In genomic region chr11:116281671-116282070, GRCm38 (mm10) we compare ENCODE assay signal across 8 mouse cellular contexts. TPM values are rescaled to one million over a fixed set of nuclear protein-coding genes. Genes with fewer than 3 reads are reported as not detected.
DNase-seq lines count a peak whose midpoint lies in the region; ATAC-seq and TF ChIP-seq lines count a peak whose summit lies in the region.
"Had no signal": no experiment of that assay in that cellular context is flagged by ENCODE, and none has a peak within 500 bp of the region (broad histone marks: within the 10 kb centered on the region; RNA-seq: fewer than 3 reads in every experiment).

No protein-coding gene starts in this region.

- peak overlapping the region; percentile 19 for H3K4me3 ChIP-seq in testis, adult 2 months (ENCODE audit: control insufficient read depth, low read depth, low read length)
- peak overlapping the region; percentile 36 for H3K4me3 ChIP-seq in hindbrain, embryonic 13.5 days
- H3K4me3 ChIP-seq in midbrain, embryonic 10.5 days: peak overlapping the region; percentile 46

- no peaks in the 10 kb centered on the region for H3K36me3 ChIP-seq in testis, adult 2 months (ENCODE audit: control insufficient read depth, insufficient read depth, low read length)
- no peaks in the 10 kb centered on the region for H3K36me3 ChIP-seq in hindbrain, embryonic 13.5 days
- no peaks in the 10 kb centered on the region for H3K36me3 ChIP-seq in midbrain, embryonic 10.5 days

- H3K9me3 ChIP-seq in hindbrain, embryonic 13.5 days: no peaks in the 10 kb centered on the region
- H3K9me3 ChIP-seq in midbrain, embryonic 10.5 days (replicated peaks): no peaks in the 10 kb centered on the region

- H3K27ac ChIP-seq in testis, adult 2 months (ENCODE audit: control insufficient read depth, insufficient read depth, low read depth, low read length): no peak overlapping the region
- H3K27ac ChIP-seq in hindbrain, embryonic 13.5 days: no peak overlapping the region
- H3K27ac ChIP-seq in midbrain, embryonic 10.5 days (replicated peaks): no peak overlapping the region

- peak overlapping the region; percentile 60 for H3K9ac ChIP-seq in hindbrain, embryonic 13.5 days

- TF ChIP-seq CTCF in testis, adult 2 months (IDR thresholded peaks at IDR 0.05; ENCODE audit: control insufficient read depth, insufficient read depth, insufficient replicate concordance, low read depth, low read length): no peak

- ATAC-seq in hindbrain, embryonic 13.5 days (ENCODE audit: low FRiP score): 0 out of 2 replicates have a peak, but pooled peaks have one; percentile 14
- ATAC-seq in CD4-positive, CD25-positive, alpha-beta regulatory T cell, adult 4 months: no peak

- H3K27me3 ChIP-seq in testis, adult 2 months (ENCODE audit: control insufficient read depth, insufficient read depth, low read length): no peaks in the 10 kb centered on the region
- peaks cover 67% of the 10 kb centered on the region for H3K27me3 ChIP-seq in hindbrain, embryonic 13.5 days
- H3K27me3 ChIP-seq in midbrain, embryonic 10.5 days (ENCODE audit: low read depth, poor library complexity, severe bottlenecking): peaks cover 66% of the 10 kb centered on the region

- H3K4me2 ChIP-seq in hindbrain, embryonic 13.5 days: peak overlapping the region; percentile 55

- no peak for TF ChIP-seq POLR2A in testis, adult 2 months (IDR thresholded peaks at IDR 0.05; ENCODE audit: control insufficient read depth, low read depth, low read length)

- peaks cover 6% of the 10 kb centered on the region for H3K4me1 ChIP-seq in testis, adult 2 months (ENCODE audit: control insufficient read depth, insufficient read depth, low read length)
- peaks cover 32% of the 10 kb centered on the region for H3K4me1 ChIP-seq in hindbrain, embryonic 13.5 days (replicated peaks)
- H3K4me1 ChIP-seq in midbrain, embryonic 10.5 days: peaks cover 23% of the 10 kb centered on the region

- WGBS in hindbrain, embryonic 13.5 days: 2% methylated on average over 18 of the region's 18 CpGs
- WGBS in midbrain, embryonic 10.5 days: 1% methylated on average over 18 of the region's 18 CpGs

- no peak for DNase-seq in testis, postnatal 14 days (ENCODE audit: low spot score)
- no peak for DNase-seq in midbrain, embryonic 10.5 days (ENCODE audit: low spot score)
- no peak for DNase-seq in layer of hippocampus, adult 8-10 months (ENCODE audit: low spot score in 2 of 2)
- DNase-seq in urinary bladder, postnatal 14 days (ENCODE audit: low spot score): no peak

RNA-seq across cellular contexts. Expression of gene Galr2, which starts 0.9 kb away (rescaled TPM):
- 0.59 and 0.78 TPM in 2 replicates for polyA plus RNA-seq in testis, adult 2 months (2012; rRNA removed)
- 0.27 and 0.56 TPM in 2 replicates for polyA plus RNA-seq in hindbrain, embryonic 13.5 days (2015; fragmentation: Nextera tagmentation; extraction: Ambion mirVana)
- polyA plus RNA-seq in midbrain, embryonic 10.5 days (2016; fragmentation: Nextera tagmentation; extraction: Ambion mirVana): 0.09 and 0.12 TPM in 2 replicates
- total RNA-seq in layer of hippocampus, adult 8-10 months (2022): not detected
- not detected for polyA plus RNA-seq in CD4-positive, CD25-positive, alpha-beta regulatory T cell, adult 4 months (2017; shearing (Covaris generic))
- total RNA-seq: layer of hippocampus, adult 18-20 months had no signal

RNA-seq across cellular contexts. Expression of gene Srp68, which starts 7.7 kb away (rescaled TPM):
- 49.3 and 49.9 TPM in 2 replicates for polyA plus RNA-seq in testis, adult 2 months (2012; rRNA removed)
- polyA plus RNA-seq in hindbrain, embryonic 13.5 days (2015; fragmentation: Nextera tagmentation; extraction: Ambion mirVana): 63.7 and 64.4 TPM in 2 replicates
- polyA plus RNA-seq in midbrain, embryonic 10.5 days (2016; fragmentation: Nextera tagmentation; extraction: Ambion mirVana): 96.1 and 106 TPM in 2 replicates
- total RNA-seq in layer of hippocampus, adult 8-10 months (2022): 10 to 100 TPM; 61.1 to 71.3 (median 66.1) TPM
- 10 to 100 TPM; 39.5 to 53.9 TPM for polyA plus RNA-seq in CD4-positive, CD25-positive, alpha-beta regulatory T cell, adult 4 months (2017; shearing (Covaris generic))

RNA-seq across cellular contexts. Expression of gene Exoc7, which starts 25.4 kb away (rescaled TPM):
- polyA plus RNA-seq in testis, adult 2 months (2012; rRNA removed): 40.3 and 45.3 TPM in 2 replicates
- polyA plus RNA-seq in hindbrain, embryonic 13.5 days (2015; fragmentation: Nextera tagmentation; extraction: Ambion mirVana): 94.4 and 97.5 TPM in 2 replicates
- polyA plus RNA-seq in midbrain, embryonic 10.5 days (2016; fragmentation: Nextera tagmentation; extraction: Ambion mirVana): 57.6 and 71.6 TPM in 2 replicates
- total RNA-seq in layer of hippocampus, adult 8-10 months (2022): 100 to 1,000 TPM in 1 of 4 experiments, 10 to 100 TPM in 3; 82.4 to 103 (median 88.9) TPM
- 100 to 1,000 TPM in 1 of 2 experiments, 10 to 100 TPM in 1; 98.4 to 123 TPM for polyA plus RNA-seq in CD4-positive, CD25-positive, alpha-beta regulatory T cell, adult 4 months (2017; shearing (Covaris generic))

RNA-seq across cellular contexts. Expression of gene Evpl, which starts 43.8 kb away (rescaled TPM):
- 1.1 and 1.2 TPM in 2 replicates for polyA plus RNA-seq in testis, adult 2 months (2012; rRNA removed)
- polyA plus RNA-seq in hindbrain, embryonic 13.5 days (2015; fragmentation: Nextera tagmentation; extraction: Ambion mirVana): 0.35 and 0.43 TPM in 2 replicates
- 0.32 and 0.57 TPM in 2 replicates for polyA plus RNA-seq in midbrain, embryonic 10.5 days (2016; fragmentation: Nextera tagmentation; extraction: Ambion mirVana)
- 1 to 10 TPM in 2 of 4 experiments, under 1 TPM in 2; 0.85 to 1.4 (median 1.1) TPM for total RNA-seq in layer of hippocampus, adult 8-10 months (2022)
- not detected for polyA plus RNA-seq in CD4-positive, CD25-positive, alpha-beta regulatory T cell, adult 4 months (2017; shearing (Covaris generic))

RNA-seq across cellular contexts. Expression of gene Foxj1, which starts 53.5 kb away (rescaled TPM):
- polyA plus RNA-seq in testis, adult 2 months (2012; rRNA removed): 75.5 and 97.6 TPM in 2 replicates
- polyA plus RNA-seq in hindbrain, embryonic 13.5 days (2015; fragmentation: Nextera tagmentation; extraction: Ambion mirVana): 14.2 and 24.3 TPM in 2 replicates
- 7.1 and 8.4 TPM in 2 replicates for polyA plus RNA-seq in midbrain, embryonic 10.5 days (2016; fragmentation: Nextera tagmentation; extraction: Ambion mirVana)
- 1 to 10 TPM; 4.5 to 7.4 (median 6.2) TPM for total RNA-seq in layer of hippocampus, adult 8-10 months (2022)
- polyA plus RNA-seq in CD4-positive, CD25-positive, alpha-beta regulatory T cell, adult 4 months (2017; shearing (Covaris generic)): not detected
